Mouse (Mus musculus) bone marrow, adult 2 months (tissue): ENCODE measurements around the gene Srebf2.

Experiments
- CTCF ChIP-seq: fragments of 200-500 bp; IDR thresholded peaks from 2 replicates; pipeline ENCODE4 v1.5.1; 2011; ENCODE audit warnings: low read length, control low read depth; ENCODE audit not compliant: control insufficient read depth, insufficient read depth
- POLR2A ChIP-seq: fragments of 200-500 bp; IDR thresholded peaks from 2 replicates; pipeline ENCODE4 v1.6.1; 2011; ENCODE audit warnings: low read depth, mild to moderate bottlenecking, control low read depth, low read length, borderline replicate concordance; ENCODE audit not compliant: control insufficient read depth

- TF ChIP-seq POLR2A (no peak), CTCF (no peak)
Observed at GRCm38 (mm10) chr15:82148510-82148911, 1.5 kb downstream of the Srebf2 start.
